Mouse (Mus musculus): Measurements from ENCODE around the gene Hecw2. TPM values are rescaled to one million over a fixed set of nuclear protein-coding genes. Genes with fewer than 3 reads are reported as not detected.
A peak's percentile ranks its signal among the peaks of the same experiment; 100 is the strongest.

Hecw2 gene
- total and polyA plus RNA-seq, 3 experiments, result 0.27 TPM; not detected in 2

DNA sequence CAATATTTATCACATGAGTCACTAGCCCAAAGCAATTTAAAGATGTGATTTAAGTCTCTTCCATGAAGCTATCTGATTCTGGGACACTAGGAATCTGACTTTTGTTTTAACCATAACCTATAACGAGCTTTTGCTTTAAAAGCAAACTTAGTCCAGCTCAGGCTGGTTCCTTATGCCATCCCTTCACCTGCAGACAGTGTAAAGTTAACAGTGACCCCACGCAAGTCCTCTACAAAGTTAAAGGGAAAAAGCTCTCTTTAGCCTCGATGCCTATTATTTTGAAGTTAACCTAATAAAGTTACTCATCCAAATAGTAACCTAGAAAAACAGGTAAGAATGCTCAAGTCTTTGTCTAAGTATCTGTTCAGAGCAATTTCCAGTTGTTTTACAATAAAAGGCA lies 420.4 kb downstream of the Hecw2 start:
- TF ChIP-seq GATA1 (IDR thresholded peaks at IDR 0.05; ENCODE audit: borderline replicate concordance, low read length) (no peak), CTCF (IDR thresholded peaks at IDR 0.05; ENCODE audit: low read depth, low read length) (no peak), GATA2 (IDR thresholded peaks at IDR 0.05; ENCODE audit: borderline replicate concordance, low read depth, low read length) (no peak), TAL1 (conservative IDR thresholded peaks at IDR 0.05; ENCODE audit: low read depth, low read length) (no peak), POLR2AphosphoS5 (IDR thresholded peaks at IDR 0.05; ENCODE audit: insufficient replicate concordance, low read depth, low read length) (no peak)
- no peak for ATAC-seq (ENCODE audit: extremely low read depth, insufficient number of reproducible peaks, low FRiP score, poor library complexity, severe bottlenecking)
- DNase-seq (ENCODE audit: low spot score), result no peak
- H3K36me3 ChIP-seq (replicated peaks), result peaks cover 19% of the 10 kb centered on the region
- peaks cover 36% of the 10 kb centered on the region for H3K4me1 ChIP-seq (ENCODE audit: insufficient read depth, low read depth, low read length)
- H3K27me3 ChIP-seq (ENCODE audit: insufficient read depth, low read length), result no peaks in the 10 kb centered on the region
- H3K9me3 ChIP-seq (replicated peaks), result no peaks in the 10 kb centered on the region
- H3K4me3 ChIP-seq (ENCODE audit: low read depth, low read length), result no peak overlapping the region

DNA sequence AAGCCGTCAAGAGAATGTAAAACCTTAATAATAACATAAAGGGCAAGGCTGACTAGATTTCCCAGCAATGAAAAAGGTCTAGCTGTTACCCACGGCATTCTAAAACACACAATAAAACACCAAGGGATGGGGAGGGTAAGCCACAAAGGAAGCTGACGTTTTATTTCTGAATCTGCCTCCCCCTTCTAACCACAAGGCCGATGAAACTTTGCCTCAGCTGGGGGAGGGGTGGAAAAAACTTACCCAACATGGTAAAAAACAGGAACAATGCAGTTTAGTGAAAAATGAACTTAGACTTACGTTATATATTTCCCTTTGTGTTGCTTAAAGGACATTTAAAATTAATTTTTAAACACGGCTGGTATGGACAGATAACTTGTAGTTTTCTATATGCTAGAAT lies 421.0 kb downstream of the Hecw2 start:
- peak overlapping the region; percentile 17; the same call in 1 of the 2 replicates for H3K4me3 ChIP-seq (ENCODE audit: low read depth, low read length)
- no peaks in the 10 kb centered on the region for H3K27me3 ChIP-seq (ENCODE audit: insufficient read depth, low read length)
- H3K9me3 ChIP-seq (replicated peaks), result no peaks in the 10 kb centered on the region
- TF ChIP-seq GATA2 (IDR thresholded peaks at IDR 0.05; ENCODE audit: borderline replicate concordance, low read depth, low read length), result no peak
- no peak for TF ChIP-seq GATA1 (IDR thresholded peaks at IDR 0.05; ENCODE audit: borderline replicate concordance, low read length)
- no peak for TF ChIP-seq POLR2AphosphoS5 (IDR thresholded peaks at IDR 0.05; ENCODE audit: insufficient replicate concordance, low read depth, low read length)
- TF ChIP-seq CTCF (IDR thresholded peaks at IDR 0.05; ENCODE audit: low read depth, low read length), result no peak
- TF ChIP-seq TAL1 (conservative IDR thresholded peaks at IDR 0.05; ENCODE audit: low read depth, low read length), result no peak
- peaks cover 25% of the 10 kb centered on the region for H3K36me3 ChIP-seq (replicated peaks)
- peak; percentile 40 for DNase-seq (ENCODE audit: low spot score)
- peaks cover 36% of the 10 kb centered on the region for H3K4me1 ChIP-seq (ENCODE audit: insufficient read depth, low read depth, low read length)
- peak; percentile 91 for ATAC-seq (ENCODE audit: extremely low read depth, insufficient number of reproducible peaks, low FRiP score, poor library complexity, severe bottlenecking)

DNA sequence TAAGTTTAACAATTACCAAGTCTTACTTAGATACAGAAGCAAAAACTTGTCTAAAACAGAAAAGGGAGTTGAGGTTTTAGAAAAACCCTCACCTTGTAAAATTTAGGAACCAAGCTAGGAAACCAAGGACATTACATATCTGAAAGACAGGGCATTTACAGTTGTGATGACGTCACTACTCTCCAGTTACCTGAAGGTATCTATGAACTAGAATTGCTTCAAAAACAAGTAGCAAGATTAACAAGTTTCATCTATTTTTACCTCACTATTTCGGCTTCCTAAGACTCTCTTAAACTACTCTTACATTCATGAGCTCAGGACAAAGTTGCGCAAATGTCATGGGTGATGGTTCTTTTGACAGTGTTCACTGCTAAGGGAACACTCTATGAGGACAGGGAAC lies 422.0 kb downstream of the Hecw2 start:
- DNase-seq (ENCODE audit: low spot score), result no peak
- H3K4me3 ChIP-seq (ENCODE audit: low read depth, low read length), result no peak overlapping the region
- H3K27me3 ChIP-seq (ENCODE audit: insufficient read depth, low read length), result no peaks in the 10 kb centered on the region
- TF ChIP-seq CTCF (IDR thresholded peaks at IDR 0.05; ENCODE audit: low read depth, low read length), result no peak
- TF ChIP-seq GATA2 (IDR thresholded peaks at IDR 0.05; ENCODE audit: borderline replicate concordance, low read depth, low read length), result no peak
- no peak for TF ChIP-seq TAL1 (conservative IDR thresholded peaks at IDR 0.05; ENCODE audit: low read depth, low read length)
- TF ChIP-seq GATA1 (IDR thresholded peaks at IDR 0.05; ENCODE audit: borderline replicate concordance, low read length), result no peak
- no peak for TF ChIP-seq POLR2AphosphoS5 (IDR thresholded peaks at IDR 0.05; ENCODE audit: insufficient replicate concordance, low read depth, low read length)
- peaks cover 28% of the 10 kb centered on the region for H3K36me3 ChIP-seq (replicated peaks)
- peaks cover 33% of the 10 kb centered on the region for H3K4me1 ChIP-seq (ENCODE audit: insufficient read depth, low read depth, low read length)
- no peaks in the 10 kb centered on the region for H3K9me3 ChIP-seq (replicated peaks)
- no peak for ATAC-seq (ENCODE audit: extremely low read depth, insufficient number of reproducible peaks, low FRiP score, poor library complexity, severe bottlenecking)

DNA sequence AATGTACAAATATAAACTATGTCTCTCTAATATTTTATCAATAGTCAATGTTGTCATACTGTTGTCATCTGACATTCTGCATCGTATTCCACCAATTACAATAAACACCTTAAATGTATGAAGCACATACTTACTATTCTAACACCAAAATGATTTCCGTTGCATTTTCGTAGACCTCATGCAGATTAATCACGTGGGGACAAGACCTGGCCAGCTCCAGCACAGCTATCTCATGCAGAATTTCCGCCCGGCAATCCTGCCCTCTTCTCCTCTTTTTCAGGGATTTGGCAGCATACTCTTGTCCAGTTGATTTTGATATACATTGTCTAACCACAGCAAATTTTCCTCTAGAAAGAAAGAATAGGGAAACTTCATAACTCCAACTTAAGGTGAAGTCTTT lies 423.5 kb downstream of the Hecw2 start:
- Histone ChIP-seq H3K36me3 (replicated peaks) (peaks cover 27% of the 10 kb centered on the region), H3K9me3 (replicated peaks) (no peaks in the 10 kb centered on the region), H3K4me3 (ENCODE audit: low read depth, low read length) (no peak overlapping the region), H3K27me3 (ENCODE audit: insufficient read depth, low read length) (no peaks in the 10 kb centered on the region), H3K4me1 (ENCODE audit: insufficient read depth, low read depth, low read length) (peaks cover 30% of the 10 kb centered on the region)
- no peak for ATAC-seq (ENCODE audit: extremely low read depth, insufficient number of reproducible peaks, low FRiP score, poor library complexity, severe bottlenecking)
- DNase-seq (ENCODE audit: low spot score), result no peak
- TF ChIP-seq CTCF (IDR thresholded peaks at IDR 0.05; ENCODE audit: low read depth, low read length) (no peak), GATA2 (IDR thresholded peaks at IDR 0.05; ENCODE audit: borderline replicate concordance, low read depth, low read length) (no peak), POLR2AphosphoS5 (IDR thresholded peaks at IDR 0.05; ENCODE audit: insufficient replicate concordance, low read depth, low read length) (no peak), TAL1 (conservative IDR thresholded peaks at IDR 0.05; ENCODE audit: low read depth, low read length) (no peak), GATA1 (IDR thresholded peaks at IDR 0.05; ENCODE audit: borderline replicate concordance, low read length) (no peak)

DNA sequence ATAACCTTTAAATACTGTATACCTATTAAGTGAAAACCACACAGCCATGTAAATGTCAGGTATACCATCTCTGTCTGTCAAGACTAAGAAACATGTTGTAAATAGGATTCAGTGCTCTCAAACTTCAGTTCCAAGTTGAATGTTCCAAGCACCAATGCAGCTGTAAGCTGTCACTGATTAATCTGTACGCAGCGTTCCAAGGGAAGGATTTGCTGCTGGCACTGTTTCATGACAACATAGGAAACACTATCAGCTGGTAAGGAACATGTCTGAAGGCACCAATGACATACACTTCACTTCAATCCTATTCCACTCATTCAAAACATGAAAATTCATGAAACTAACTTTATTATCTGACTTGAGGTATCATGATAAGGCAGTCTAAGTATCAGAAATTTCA lies 428.9 kb downstream of the Hecw2 start:
- no peaks in the 10 kb centered on the region for H3K9me3 ChIP-seq (replicated peaks)
- ATAC-seq (ENCODE audit: extremely low read depth, insufficient number of reproducible peaks, low FRiP score, poor library complexity, severe bottlenecking) (no peak), DNase-seq (ENCODE audit: low spot score) (no peak)
- no peaks in the 10 kb centered on the region for H3K27me3 ChIP-seq (ENCODE audit: insufficient read depth, low read length)
- no peaks in the 10 kb centered on the region for H3K4me1 ChIP-seq (ENCODE audit: insufficient read depth, low read depth, low read length)
- H3K36me3 ChIP-seq (replicated peaks), result peaks cover 69% of the 10 kb centered on the region
- H3K4me3 ChIP-seq (ENCODE audit: low read depth, low read length), result no peak overlapping the region
- no peak for TF ChIP-seq GATA1 (IDR thresholded peaks at IDR 0.05; ENCODE audit: borderline replicate concordance, low read length)
- no peak for TF ChIP-seq POLR2AphosphoS5 (IDR thresholded peaks at IDR 0.05; ENCODE audit: insufficient replicate concordance, low read depth, low read length)
- TF ChIP-seq CTCF (IDR thresholded peaks at IDR 0.05; ENCODE audit: low read depth, low read length), result no peak
- TF ChIP-seq TAL1 (conservative IDR thresholded peaks at IDR 0.05; ENCODE audit: low read depth, low read length), result no peak
- no peak for TF ChIP-seq GATA2 (IDR thresholded peaks at IDR 0.05; ENCODE audit: borderline replicate concordance, low read depth, low read length)

DNA sequence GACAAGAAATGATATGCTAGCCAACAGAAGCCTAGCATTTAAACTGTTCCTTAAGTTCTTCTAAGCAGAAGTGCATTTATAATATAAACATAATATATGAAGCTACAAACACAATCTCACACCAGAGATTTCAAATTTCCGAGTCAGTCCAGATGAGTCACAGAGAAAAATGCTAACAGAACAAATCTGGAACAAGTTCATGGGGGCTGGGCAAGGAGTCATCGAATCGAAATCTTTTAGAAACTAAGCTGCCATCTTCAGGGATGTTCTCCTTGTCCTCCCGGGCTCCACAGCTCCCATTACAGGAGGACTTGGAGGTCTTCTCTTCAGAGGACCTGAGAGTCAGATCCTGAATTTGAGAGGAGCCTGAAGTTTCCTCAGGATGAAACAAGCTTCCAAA lies 437.7 kb downstream of the Hecw2 start:
- H3K4me1 ChIP-seq (ENCODE audit: insufficient read depth, low read depth, low read length), result no peaks in the 10 kb centered on the region
- no peak overlapping the region for H3K4me3 ChIP-seq (ENCODE audit: low read depth, low read length)
- no peaks in the 10 kb centered on the region for H3K27me3 ChIP-seq (ENCODE audit: insufficient read depth, low read length)
- DNase-seq (ENCODE audit: low spot score), result no peak
- TF ChIP-seq TAL1 (conservative IDR thresholded peaks at IDR 0.05; ENCODE audit: low read depth, low read length), result no peak
- no peak for TF ChIP-seq CTCF (IDR thresholded peaks at IDR 0.05; ENCODE audit: low read depth, low read length)
- TF ChIP-seq GATA2 (IDR thresholded peaks at IDR 0.05; ENCODE audit: borderline replicate concordance, low read depth, low read length), result no peak
- TF ChIP-seq POLR2AphosphoS5 (IDR thresholded peaks at IDR 0.05; ENCODE audit: insufficient replicate concordance, low read depth, low read length), result no peak
- TF ChIP-seq GATA1 (IDR thresholded peaks at IDR 0.05; ENCODE audit: borderline replicate concordance, low read length), result no peak
- no peak for ATAC-seq (ENCODE audit: extremely low read depth, insufficient number of reproducible peaks, low FRiP score, poor library complexity, severe bottlenecking)
- no peaks in the 10 kb centered on the region for H3K9me3 ChIP-seq (replicated peaks)
- peaks cover 47% of the 10 kb centered on the region for H3K36me3 ChIP-seq (replicated peaks)

Other genes starting within 250 kb of the Hecw2 start
- gene Ccdc150, start 55.5 kb upstream of the Hecw2 start, total RNA-seq (2014; fragmentation: Nextera tagmentation), result 2.0 TPM in 1 of 2 replicates, not detected in the other
- 0.17 and 0.55 TPM in 2 replicates for gene Ccdc150, start 55.5 kb upstream of the Hecw2 start, total RNA-seq (2017)
- not detected in 2 replicates for gene Ccdc150, start 55.5 kb upstream of the Hecw2 start, polyA plus RNA-seq (2012)
- 48.6 and 53.1 TPM in 2 replicates for gene Gtf3c3, start 243.8 kb upstream of the Hecw2 start, total RNA-seq (2014; fragmentation: Nextera tagmentation)
- 67.1 and 77.9 TPM in 2 replicates for gene Gtf3c3, start 243.8 kb upstream of the Hecw2 start, total RNA-seq (2017)
- gene Gtf3c3, start 243.8 kb upstream of the Hecw2 start, polyA plus RNA-seq (2012), result 1.5 and 2.7 TPM in 2 replicates

All from G1E (cell line).